Mouse (Mus musculus) midbrain, embryonic 14.5 days (tissue): Measurements from ENCODE around the gene Angptl8. TPM values are rescaled to one million over a fixed set of nuclear protein-coding genes. Genes with fewer than 3 reads are reported as not detected.
"Not testable (repeated sequence)": the region's sequence is repeated elsewhere in the genome, so short reads cannot be mapped to it uniquely, and the experiment has no call there.

Source experiments
- ATAC-seq: fragments of 200-750 bp; cut with Nextera tagmentation; 2 replicates; pipeline ENCODE4 v1.8.0; 2017; ENCODE audit warnings: moderate number of reproducible peaks, moderate library complexity; ENCODE audit not compliant: low FRiP score, low TSS enrichment
- DNase-seq: peaks from one replicate; pipeline ENCODE4 v3.0.0-alpha.2; 2015
- H3K27ac ChIP-seq: fragments of 300-500 bp; sonication (generic); replicated peaks from 2 replicates; pipeline ENCODE4 v1.5.1; 2014; ENCODE audit warnings: mild to moderate bottlenecking, low read depth, low read length, moderate library complexity
- H3K27me3 ChIP-seq: fragments of 300-500 bp; sonication (generic); 2 replicates; pipeline ENCODE4 v1.6.1; 2014; ENCODE audit warnings: low read length, control low read depth, mixed read lengths; ENCODE audit not compliant: control insufficient read depth, insufficient read depth
- H3K36me3 ChIP-seq: fragments of 300-500 bp; sonication (generic); 2 replicates; pipeline ENCODE4 v1.6.1; 2014; ENCODE audit warnings: low read length, control low read depth; ENCODE audit not compliant: control insufficient read depth, insufficient read depth
- H3K4me1 ChIP-seq: fragments of 300-500 bp; sonication (generic); 2 replicates; pipeline ENCODE4 v1.6.1; 2014; ENCODE audit warnings: mild to moderate bottlenecking, antibody characterized with exemption, low read length, control low read depth; ENCODE audit not compliant: control insufficient read depth, insufficient read depth
- H3K4me2 ChIP-seq: fragments of 300-500 bp; sonication (generic); 2 replicates; pipeline ENCODE4 v1.6.1; 2014; ENCODE audit warnings: mild to moderate bottlenecking, low read length, moderate library complexity
- H3K4me3 ChIP-seq: fragments of 300-500 bp; sonication (generic); replicated peaks from 2 replicates; pipeline ENCODE4 v1.5.1; 2014; ENCODE audit warnings: low read depth, low read length
- H3K9ac ChIP-seq: fragments of 300-500 bp; sonication (generic); replicated peaks from 2 replicates; pipeline ENCODE4 v1.6.1; 2014; ENCODE audit warnings: mild to moderate bottlenecking, low read length, moderate library complexity
- H3K9me3 ChIP-seq: fragments of 300-500 bp; sonication (generic); 2 replicates; pipeline ENCODE4 v1.6.1; 2016; ENCODE audit warnings: low read length, control low read depth, mixed read lengths; ENCODE audit not compliant: control insufficient read depth
- WGBS: fragments of 180-500 bp; shearing (Covaris S2); extraction: QIAGEN DNeasy Blood & Tissue Kit; methylation state at CpG from one replicate; pipeline ENCODE4 v1.1.7; 2014; 5-methylcytosine and 5-hydroxymethylcytosine counted together
- polyA plus RNA-seq: library from polyadenylated mRNA; unstranded; fragments of >200 nt; fragmentation: Nextera tagmentation; extraction: Ambion mirVana; gene quantifications from 2 replicates; pipeline ENCODE4 v1.2.1, GENCODE M21; 2014

The Angptl8 gene
- polyA plus RNA-seq, 1 experiment from 2014 or later: 0.34 TPM

- 69% methylated on average over 6 of the region's 6 CpGs for WGBS
- H3K9me3 ChIP-seq, ATAC-seq, H3K4me1 ChIP-seq, H3K9ac ChIP-seq, DNase-seq, H3K27me3 ChIP-seq, H3K4me2 ChIP-seq, H3K36me3 ChIP-seq, H3K4me3 ChIP-seq, H3K27ac ChIP-seq: not testable (repeated sequence)
Observed at GRCm38 (mm10) chr9:21860349-21860748, 25.0 kb downstream of the Angptl8 start.

- Histone ChIP-seq H3K27me3 (no peaks in the 10 kb centered on the region), H3K36me3 (no peaks in the 10 kb centered on the region), H3K4me3 (no peak overlapping the region), H3K4me2 (no peak overlapping the region), H3K9ac (no peak overlapping the region), H3K4me1 (no peaks in the 10 kb centered on the region), H3K9me3 (no peaks in the 10 kb centered on the region; the same call in 1 of the 2 replicates), H3K27ac (no peak overlapping the region)
- ATAC-seq (no peak), DNase-seq (no peak)
- WGBS: 74% methylated on average over 1 of the region's 1 CpGs
Observed at GRCm38 (mm10) chr9:21862181-21862580, 26.9 kb downstream of the Angptl8 start.

- DNase-seq (no peak), ATAC-seq (no peak)
- Histone ChIP-seq H3K4me3 (no peak overlapping the region), H3K4me2 (no peak overlapping the region), H3K9ac (no peak overlapping the region), H3K9me3 (no peaks in the 10 kb centered on the region; the same call in 1 of the 2 replicates), H3K27ac (0 out of 2 replicates have a peak overlapping the region, but pooled peaks have one; percentile 13), H3K36me3 (no peaks in the 10 kb centered on the region), H3K4me1 (no peaks in the 10 kb centered on the region), H3K27me3 (no peaks in the 10 kb centered on the region)
- 70% methylated on average over 5 of the region's 5 CpGs for WGBS
Observed at GRCm38 (mm10) chr9:21865673-21866398, 30.5 kb downstream of the Angptl8 start.

- no peak overlapping the region for H3K27ac ChIP-seq
- H3K4me2 ChIP-seq: no peak overlapping the region
- no peak overlapping the region for H3K4me3 ChIP-seq
- no peaks in the 10 kb centered on the region; the same call in 1 of the 2 replicates for H3K9me3 ChIP-seq
- no peak overlapping the region for H3K9ac ChIP-seq
- DNase-seq (no peak), ATAC-seq (no peak)
- 57% methylated on average over 2 of the region's 2 CpGs for WGBS
- no peaks in the 10 kb centered on the region for H3K36me3 ChIP-seq
- no peaks in the 10 kb centered on the region for H3K27me3 ChIP-seq
- no peaks in the 10 kb centered on the region for H3K4me1 ChIP-seq
Observed at GRCm38 (mm10) chr9:21866641-21867040, 31.3 kb downstream of the Angptl8 start.

- H3K27ac ChIP-seq: no peak overlapping the region
- WGBS: 83% methylated on average over 3 of the region's 3 CpGs
- ATAC-seq (no peak), DNase-seq (no peak)
- no peaks in the 10 kb centered on the region for H3K36me3 ChIP-seq
- H3K4me1 ChIP-seq: no peaks in the 10 kb centered on the region
- H3K4me2 ChIP-seq: no peak overlapping the region
- H3K27me3 ChIP-seq: no peaks in the 10 kb centered on the region
- H3K4me3 ChIP-seq: no peak overlapping the region
- no peak overlapping the region for H3K9ac ChIP-seq
- H3K9me3 ChIP-seq: no peaks in the 10 kb centered on the region
Observed at GRCm38 (mm10) chr9:21867726-21868125, 32.4 kb downstream of the Angptl8 start.

- H3K27ac ChIP-seq, H3K9ac ChIP-seq, H3K4me2 ChIP-seq, H3K36me3 ChIP-seq, H3K4me1 ChIP-seq, H3K9me3 ChIP-seq, H3K27me3 ChIP-seq, ATAC-seq, H3K4me3 ChIP-seq, DNase-seq: not testable (repeated sequence)
- 57% methylated on average over 7 of the region's 7 CpGs for WGBS
Observed at GRCm38 (mm10) chr9:21869290-21869689, 34.0 kb downstream of the Angptl8 start.

GRCm38 (mm10) chr9:21870879-21871524 lies 35.7 kb downstream of the Angptl8 start:
- 15% methylated on average over 20 of the region's 20 CpGs for WGBS
- no peaks in the 10 kb centered on the region for H3K4me1 ChIP-seq
- no peak for ATAC-seq

GRCm38 (mm10) chr9:21872204-21872603 lies 36.9 kb downstream of the Angptl8 start:
- no peak for ATAC-seq
- WGBS: 65% methylated on average over 4 of the region's 4 CpGs
- no peak overlapping the region for H3K9ac ChIP-seq
- H3K36me3 ChIP-seq: no peaks in the 10 kb centered on the region
- DNase-seq: no peak
- no peak overlapping the region for H3K27ac ChIP-seq
- no peak overlapping the region for H3K4me3 ChIP-seq
- no peaks in the 10 kb centered on the region for H3K27me3 ChIP-seq
- H3K4me2 ChIP-seq: no peak overlapping the region
- H3K9me3 ChIP-seq: no peaks in the 10 kb centered on the region
- H3K4me1 ChIP-seq: no peaks in the 10 kb centered on the region

More at GRCm38 (mm10) chr9:21870879-21871524, 35.7 kb downstream of the Angptl8 start:
- Histone ChIP-seq H3K27me3 (no peaks in the 10 kb centered on the region), H3K27ac (no peak overlapping the region), H3K4me3 (no peak overlapping the region), H3K4me2 (peak overlapping the region; percentile 38), H3K36me3 (no peaks in the 10 kb centered on the region), H3K9ac (no peak overlapping the region), H3K9me3 (no peaks in the 10 kb centered on the region)
- peak; percentile 75 for DNase-seq

- DNase-seq (no peak), ATAC-seq (no peak)
- Histone ChIP-seq H3K9ac (no peak overlapping the region), H3K4me2 (no peak overlapping the region), H3K4me3 (no peak overlapping the region), H3K36me3 (no peaks in the 10 kb centered on the region), H3K4me1 (no peaks in the 10 kb centered on the region), H3K27ac (no peak overlapping the region), H3K9me3 (no peaks in the 10 kb centered on the region), H3K27me3 (no peaks in the 10 kb centered on the region)
- WGBS: 63% methylated on average over 3 of the region's 3 CpGs
Observed at GRCm38 (mm10) chr9:21876601-21877000, 41.3 kb downstream of the Angptl8 start.
